Mouse (Mus musculus) megakaryocyte progenitor cell, adult 5-6 weeks (primary cell): ENCODE measurements at regions not wholly inside any gene's neighbourhood (a gene's known extent, or its start where the extent isn't known, plus 50 kb on each side); places are given as distances from the start of the nearest gene placed in this dataset.

Experiments used
- ATAC-seq: replicated peaks from 2 replicates; pipeline ENCODE4 v1.8.0; 2016; ENCODE audit warnings: mild to moderate bottlenecking, moderate TSS enrichment, inconsistent platforms; ENCODE audit not compliant: poor library complexity

- peak; percentile 66 for ATAC-seq
Observed at GRCm38 (mm10) chr1:184480571-184481220, 251.7 kb downstream of the Hlx start.

DNA sequence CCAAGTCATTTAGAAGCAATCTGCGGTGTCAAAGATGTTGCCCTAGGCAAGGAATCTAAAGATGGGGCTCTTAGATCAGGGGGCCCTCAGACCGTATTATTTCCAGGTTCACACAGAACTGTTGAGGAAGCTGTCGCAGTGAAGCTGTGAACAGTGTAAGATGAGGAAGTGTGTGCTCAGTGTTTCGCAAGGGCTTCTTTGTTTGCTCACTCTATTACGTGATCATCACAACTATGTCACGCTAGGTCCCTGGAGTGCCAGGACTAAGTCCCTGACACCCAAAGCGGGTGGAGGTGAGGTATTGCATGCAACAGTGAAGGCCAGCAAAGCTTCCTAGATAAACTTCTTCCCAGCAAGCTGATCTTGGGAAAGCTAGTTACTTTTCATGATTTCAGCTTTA lies 254.4 kb downstream of the Hlx start:
- ATAC-seq, result peak; percentile 85

DNA sequence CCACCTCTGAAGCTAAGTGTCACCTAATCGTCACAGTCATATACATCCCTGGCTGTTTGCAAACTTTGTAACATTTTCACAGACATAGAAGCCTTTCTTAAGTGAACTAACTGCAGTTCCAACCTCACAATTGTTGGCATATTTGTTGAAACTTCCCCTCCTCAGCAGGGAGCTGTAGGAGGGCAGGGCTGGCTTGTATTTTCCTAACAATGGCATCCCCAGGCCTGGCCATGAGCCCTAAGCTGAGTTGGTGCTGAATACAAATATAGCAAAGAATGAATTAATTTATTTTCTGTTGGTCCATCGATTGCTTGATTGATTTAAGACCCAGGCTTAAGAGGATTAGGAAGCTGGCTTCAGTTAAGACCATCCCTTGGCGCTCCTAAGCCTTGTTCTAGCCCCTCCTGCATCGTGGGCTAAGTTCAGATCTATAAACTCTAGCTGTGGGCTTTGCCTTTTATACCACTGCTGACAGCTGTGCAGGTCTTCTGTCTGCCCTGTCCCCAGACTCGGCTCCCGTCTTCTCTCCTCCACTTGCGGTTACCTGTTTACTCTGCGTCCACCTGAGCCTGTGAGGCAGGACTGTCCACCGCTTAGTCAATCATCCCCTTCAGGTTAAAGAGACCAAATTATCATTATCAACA lies 269.8 kb downstream of the Hlx start:
- no peak for ATAC-seq

GRCm38 (mm10) chr1:184461411-184461810 lies 271.0 kb downstream of the Hlx start:
- no peak for ATAC-seq

GRCm38 (mm10) chr1:184456727-184457126 lies 275.7 kb downstream of the Hlx start:
- ATAC-seq, result no peak

GRCm38 (mm10) chr1:184454381-184454780 lies 278.0 kb downstream of the Hlx start:
- no peak for ATAC-seq

DNA sequence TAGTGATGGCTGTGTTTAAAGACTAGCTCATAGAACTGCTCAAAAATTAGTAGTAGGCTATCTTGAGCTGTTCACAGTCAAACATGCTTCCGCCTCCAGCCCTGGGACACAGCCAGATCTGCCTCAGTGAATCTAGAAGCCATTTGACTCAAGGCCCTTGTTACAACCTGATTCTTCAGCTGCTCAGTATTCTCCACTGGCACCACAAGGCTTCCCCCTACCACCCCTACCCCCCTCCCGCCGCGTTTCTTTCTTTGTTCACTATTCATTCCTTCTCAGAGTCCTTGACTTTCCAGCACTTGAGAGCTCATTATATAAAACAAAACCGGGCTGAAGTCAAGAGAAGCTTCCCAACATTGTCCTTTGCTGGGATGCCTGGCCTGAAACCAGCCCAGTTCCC lies 278.7 kb downstream of the Hlx start:
- no peak for ATAC-seq

GRCm38 (mm10) chr1:184453061-184453460 lies 279.4 kb downstream of the Hlx start:
- ATAC-seq, result no peak

- no peak for ATAC-seq
Observed at GRCm38 (mm10) chr1:184451686-184452085, 280.7 kb downstream of the Hlx start.

DNA sequence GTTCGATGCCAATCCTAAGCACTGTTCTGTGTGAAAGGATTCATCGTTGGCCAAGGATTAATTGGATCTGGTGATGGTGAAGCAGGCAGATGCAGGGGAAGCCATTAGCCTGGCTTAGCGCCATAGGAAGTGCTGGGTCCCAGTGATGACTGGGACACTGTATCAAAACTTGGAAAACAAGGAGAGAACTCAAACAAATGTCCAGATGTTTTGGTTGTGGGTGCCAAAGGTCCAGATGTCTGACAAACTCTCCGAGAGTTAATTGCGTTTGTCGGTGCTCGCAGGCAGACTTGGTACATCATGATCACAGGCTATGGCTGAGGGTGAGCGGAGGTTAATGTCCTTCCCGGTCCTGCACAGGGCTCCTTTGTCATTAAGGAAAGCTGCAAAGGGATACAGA lies 283.4 kb downstream of the Hlx start:
- no peak for ATAC-seq

DNA sequence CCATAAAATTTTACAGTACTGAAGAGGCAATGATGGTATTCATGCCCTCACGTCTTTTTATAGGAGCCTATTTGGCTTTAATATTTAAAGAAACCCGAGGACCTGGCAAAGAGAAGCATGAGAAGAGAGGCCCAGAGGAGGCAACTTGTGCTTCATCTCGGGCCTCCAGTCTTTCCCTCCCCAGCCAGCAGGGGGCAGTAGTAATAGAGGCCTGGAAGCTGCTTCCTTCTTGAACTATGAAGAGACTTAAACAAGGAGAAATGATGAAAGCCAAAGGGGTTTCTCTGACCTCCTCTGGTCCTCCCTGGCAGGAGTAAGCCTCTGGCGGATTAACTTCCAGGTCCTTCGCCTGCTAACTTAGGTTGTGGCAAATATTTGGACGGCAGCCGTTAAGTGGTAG lies 284.5 kb downstream of the Hlx start:
- peak; percentile 78 for ATAC-seq

GRCm38 (mm10) chr1:184447161-184447667 lies 285.2 kb downstream of the Hlx start:
- ATAC-seq, result no peak

- peak; percentile 79 for ATAC-seq
Observed at GRCm38 (mm10) chr1:184444189-184444588, 288.2 kb downstream of the Hlx start.

- no peak for ATAC-seq
Observed at GRCm38 (mm10) chr1:184442701-184443100, 289.7 kb downstream of the Hlx start.

DNA sequence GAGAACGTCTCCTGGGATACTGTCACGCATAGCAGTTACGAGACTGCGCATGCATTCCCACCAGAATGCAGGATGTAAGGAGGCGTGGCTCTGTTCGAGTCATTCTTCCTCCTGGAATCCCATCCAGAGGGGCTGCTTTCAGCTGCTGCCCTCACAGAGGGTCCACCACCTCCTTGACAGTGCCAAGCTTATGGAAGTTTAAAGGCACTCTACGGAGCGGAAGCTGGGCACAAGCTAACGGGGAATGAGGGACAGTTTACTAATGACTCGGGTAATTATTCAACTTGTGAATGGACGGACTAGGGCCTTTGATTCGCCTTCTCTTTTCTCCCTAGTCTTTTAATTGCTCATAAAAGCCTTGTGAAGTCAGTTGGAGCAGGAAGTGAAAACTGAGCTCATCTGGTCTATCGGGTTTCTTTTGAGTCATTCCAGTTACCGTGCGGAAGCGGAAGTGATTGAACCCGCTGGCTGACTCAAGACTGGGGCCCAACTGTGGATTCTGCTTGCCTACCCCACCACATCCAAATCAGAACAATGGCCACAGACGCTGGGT lies 291.3 kb downstream of the Hlx start:
- peak; percentile 87 for ATAC-seq

DNA sequence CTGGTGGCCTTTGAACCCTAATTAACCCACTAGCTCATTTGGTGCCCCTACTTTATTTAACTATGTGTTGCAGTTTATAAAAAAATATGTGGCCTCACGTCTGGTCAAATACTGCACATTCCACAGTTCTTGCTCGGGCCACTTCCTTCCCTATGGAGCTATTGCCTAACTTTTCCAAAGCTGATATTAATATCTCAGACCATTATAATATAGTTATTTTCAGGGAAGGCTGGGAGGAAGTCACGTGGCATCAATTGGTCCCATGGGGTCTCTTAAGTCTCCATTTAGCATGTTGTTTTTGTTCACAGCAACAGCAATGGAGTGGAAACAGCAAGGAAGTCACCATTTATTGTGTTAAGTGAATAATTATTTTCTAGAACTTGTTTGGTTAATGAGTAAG lies 292.9 kb downstream of the Hlx start:
- ATAC-seq, result no peak

GRCm38 (mm10) chr1:184436387-184436786 lies 296.0 kb downstream of the Hlx start:
- ATAC-seq, result no peak

- no peak for ATAC-seq
Observed at GRCm38 (mm10) chr1:184428612-184429011, 303.8 kb downstream of the Hlx start.

GRCm38 (mm10) chr1:184428035-184428434 lies 304.4 kb downstream of the Hlx start:
- no peak for ATAC-seq

DNA sequence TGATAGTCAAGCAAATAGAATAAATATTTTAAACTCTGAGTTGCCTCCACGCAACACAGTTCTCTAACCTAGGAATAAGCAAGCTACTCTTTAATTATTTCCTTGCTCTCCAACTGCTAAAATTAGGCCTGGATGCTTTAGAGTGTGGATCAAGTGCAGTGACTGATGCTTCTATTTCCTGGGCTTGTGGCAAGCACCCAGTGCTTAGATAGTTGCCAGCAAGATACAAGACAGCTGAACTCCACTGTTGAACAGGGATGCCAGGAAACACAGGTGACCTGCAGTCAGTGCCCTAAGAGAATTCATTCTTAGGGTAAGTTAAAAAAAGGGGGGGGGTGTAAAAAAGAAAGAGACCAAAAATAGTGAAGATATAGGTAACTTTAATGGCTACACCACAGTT lies 306.7 kb downstream of the Hlx start:
- no peak for ATAC-seq

DNA sequence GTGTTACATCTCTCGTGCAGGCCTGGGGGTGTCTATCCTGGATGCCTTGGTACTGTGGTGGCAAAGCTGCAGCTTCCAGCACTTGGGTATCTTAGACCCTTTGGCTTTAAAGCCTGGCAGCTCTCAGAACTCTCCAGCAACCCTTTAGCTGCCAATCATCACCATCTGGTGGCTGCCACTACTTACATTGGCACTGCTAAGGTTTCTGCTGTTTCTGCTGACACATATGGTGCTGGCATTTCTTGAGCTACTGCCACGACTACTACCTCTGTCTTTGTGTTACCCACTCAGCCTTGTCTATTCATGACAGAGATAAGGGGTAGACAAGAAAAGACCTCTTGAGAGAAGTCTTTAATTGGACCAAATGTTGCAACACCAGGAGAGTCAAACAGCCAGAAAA lies 308.4 kb downstream of the Hlx start:
- no peak for ATAC-seq

DNA sequence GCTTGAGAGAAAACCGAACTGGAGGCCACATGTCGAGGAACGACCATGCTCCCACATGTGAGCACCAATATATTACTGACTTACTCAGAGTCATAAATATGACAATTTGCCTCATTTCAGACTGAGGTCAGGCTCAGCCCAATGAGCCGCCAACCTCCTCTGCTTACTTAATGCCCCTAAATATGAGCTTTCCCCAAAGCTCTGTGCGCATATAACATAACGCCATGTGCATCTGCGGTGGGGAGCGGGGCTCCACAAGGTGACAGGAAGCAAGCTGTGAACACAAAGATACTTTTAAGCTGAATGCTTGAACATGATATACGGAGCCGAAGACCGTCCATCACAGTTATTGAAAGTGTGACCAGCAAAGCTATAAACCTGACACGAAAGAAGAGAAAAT lies 319.8 kb downstream of the Hlx start:
- ATAC-seq, result no peak
